Mouse (Mus musculus): Measurements from ENCODE around the gene Prkcd. TPM values are rescaled to one million over a fixed set of nuclear protein-coding genes. Genes with fewer than 3 reads are reported as not detected.

Prkcd gene
- polyA plus RNA-seq, 1 experiment from 2014 or later: 63.5 TPM

- ATAC-seq (ENCODE audit: insufficient number of reproducible peaks, low FRiP score, low TSS enrichment, low read depth): no peak
- H3K9me3 ChIP-seq (replicated peaks): no peaks in the 10 kb centered on the region
- no peaks in the 10 kb centered on the region for H3K27me3 ChIP-seq
- H3K9ac ChIP-seq: no peak overlapping the region
- 76% methylated on average over 7 of the region's 7 CpGs for WGBS
- H3K4me2 ChIP-seq (replicated peaks): no peak overlapping the region
- H3K27ac ChIP-seq (replicated peaks): no peak overlapping the region
- H3K36me3 ChIP-seq: 0 out of 2 replicates have a peak, but pooled peaks cover 4% of the 10 kb centered on the region
- no peak overlapping the region for H3K4me3 ChIP-seq (replicated peaks)
- peaks cover 32% of the 10 kb centered on the region for H3K4me1 ChIP-seq
These were observed 5.9 kb downstream of the Prkcd start for GRCm38 (mm10) chr14:30619982-30620578.

GRCm38 (mm10) chr14:30618746-30619275 lies 7.2 kb downstream of the Prkcd start:
- Histone ChIP-seq H3K27ac (replicated peaks) (no peak overlapping the region), H3K36me3 (0 out of 2 replicates have a peak, but pooled peaks cover 4% of the 10 kb centered on the region), H3K27me3 (no peaks in the 10 kb centered on the region), H3K4me3 (replicated peaks) (no peak overlapping the region), H3K4me2 (replicated peaks) (no peak overlapping the region), H3K4me1 (peaks cover 28% of the 10 kb centered on the region; the same call in 1 of the 2 replicates), H3K9me3 (replicated peaks) (no peaks in the 10 kb centered on the region), H3K9ac (no peak overlapping the region)
- no peak for ATAC-seq (ENCODE audit: insufficient number of reproducible peaks, low FRiP score, low TSS enrichment, low read depth)
- WGBS: 89% methylated on average over 2 of the region's 2 CpGs

GRCm38 (mm10) chr14:30616751-30617150 lies 9.3 kb downstream of the Prkcd start:
- 0 out of 2 replicates have a peak, but pooled peaks cover 4% of the 10 kb centered on the region for H3K36me3 ChIP-seq
- WGBS: 41% methylated on average over 2 of the region's 2 CpGs
- H3K27ac ChIP-seq (replicated peaks): no peak overlapping the region
- no peak for ATAC-seq (ENCODE audit: insufficient number of reproducible peaks, low FRiP score, low TSS enrichment, low read depth)
- H3K4me2 ChIP-seq (replicated peaks): no peak overlapping the region
- no peak overlapping the region for H3K4me3 ChIP-seq (replicated peaks)
- H3K9me3 ChIP-seq (replicated peaks): no peaks in the 10 kb centered on the region
- H3K9ac ChIP-seq: no peak overlapping the region
- H3K4me1 ChIP-seq: peaks cover 24% of the 10 kb centered on the region
- no peaks in the 10 kb centered on the region for H3K27me3 ChIP-seq

- H3K4me3 ChIP-seq (replicated peaks): no peak overlapping the region
- H3K9me3 ChIP-seq (replicated peaks): no peaks in the 10 kb centered on the region
- H3K4me2 ChIP-seq (replicated peaks): no peak overlapping the region
- H3K27ac ChIP-seq (replicated peaks): no peak overlapping the region
- H3K9ac ChIP-seq: no peak overlapping the region
- WGBS: 75% methylated on average over 2 of the region's 2 CpGs
- H3K27me3 ChIP-seq: no peaks in the 10 kb centered on the region
- no peak for ATAC-seq (ENCODE audit: insufficient number of reproducible peaks, low FRiP score, low TSS enrichment, low read depth)
- peaks cover 26% of the 10 kb centered on the region for H3K4me1 ChIP-seq
- H3K36me3 ChIP-seq: peaks cover 16% of the 10 kb centered on the region; the same call in 1 of the 2 replicates
These were observed 12.9 kb downstream of the Prkcd start for GRCm38 (mm10) chr14:30612962-30613715.

- H3K4me3 ChIP-seq (replicated peaks): no peak overlapping the region
- WGBS: 25% methylated on average over 7 of the region's 7 CpGs
- ATAC-seq (ENCODE audit: insufficient number of reproducible peaks, low FRiP score, low TSS enrichment, low read depth): no peak
These were observed 13.5 kb downstream of the Prkcd start for GRCm38 (mm10) chr14:30612523-30612922.

GRCm38 (mm10) chr14:30610940-30611339 lies 15.1 kb downstream of the Prkcd start:
- 86% methylated on average over 3 of the region's 3 CpGs for WGBS
- Histone ChIP-seq H3K4me3 (replicated peaks) (no peak overlapping the region), H3K27me3 (no peaks in the 10 kb centered on the region), H3K9ac (no peak overlapping the region), H3K36me3 (peaks cover 19% of the 10 kb centered on the region; the same call in 1 of the 2 replicates), H3K9me3 (replicated peaks) (no peaks in the 10 kb centered on the region), H3K4me2 (replicated peaks) (no peak overlapping the region), H3K27ac (replicated peaks) (no peak overlapping the region), H3K4me1 (peaks cover 26% of the 10 kb centered on the region)
- no peak for ATAC-seq (ENCODE audit: insufficient number of reproducible peaks, low FRiP score, low TSS enrichment, low read depth)

More at GRCm38 (mm10) chr14:30612523-30612922, 13.5 kb downstream of the Prkcd start:
- no peak overlapping the region for H3K4me2 ChIP-seq (replicated peaks)
- peaks cover 30% of the 10 kb centered on the region for H3K4me1 ChIP-seq
- no peak overlapping the region for H3K27ac ChIP-seq (replicated peaks)
- peaks cover 19% of the 10 kb centered on the region; the same call in 1 of the 2 replicates for H3K36me3 ChIP-seq
- H3K9ac ChIP-seq: no peak overlapping the region
- no peaks in the 10 kb centered on the region for H3K9me3 ChIP-seq (replicated peaks)
- H3K27me3 ChIP-seq: no peaks in the 10 kb centered on the region

- ATAC-seq (ENCODE audit: insufficient number of reproducible peaks, low FRiP score, low TSS enrichment, low read depth): no peak
- H3K4me3 ChIP-seq (replicated peaks): no peak overlapping the region
- no peaks in the 10 kb centered on the region for H3K27me3 ChIP-seq
- no peak overlapping the region for H3K4me2 ChIP-seq (replicated peaks)
- H3K27ac ChIP-seq (replicated peaks): no peak overlapping the region
- H3K9me3 ChIP-seq (replicated peaks): no peaks in the 10 kb centered on the region
- H3K36me3 ChIP-seq: peaks cover 19% of the 10 kb centered on the region; the same call in 1 of the 2 replicates
- no peak overlapping the region for H3K9ac ChIP-seq
- H3K4me1 ChIP-seq: peaks cover 25% of the 10 kb centered on the region
- 67% methylated on average over 2 of the region's 2 CpGs for WGBS
These were observed 15.7 kb downstream of the Prkcd start for GRCm38 (mm10) chr14:30610304-30610703.

- Histone ChIP-seq H3K9ac (no peak overlapping the region), H3K36me3 (peaks cover 24% of the 10 kb centered on the region; the same call in 1 of the 2 replicates), H3K4me1 (peaks cover 17% of the 10 kb centered on the region; the same call in 1 of the 2 replicates), H3K27ac (replicated peaks) (no peak overlapping the region), H3K4me3 (replicated peaks) (no peak overlapping the region), H3K9me3 (replicated peaks) (no peaks in the 10 kb centered on the region), H3K4me2 (replicated peaks) (no peak overlapping the region), H3K27me3 (no peaks in the 10 kb centered on the region)
- no peak for ATAC-seq (ENCODE audit: insufficient number of reproducible peaks, low FRiP score, low TSS enrichment, low read depth)
- 91% methylated on average over 3 of the region's 3 CpGs for WGBS
These were observed 16.5 kb downstream of the Prkcd start for GRCm38 (mm10) chr14:30609499-30609898.

GRCm38 (mm10) chr14:30608176-30608575 lies 17.8 kb downstream of the Prkcd start:
- no peak for ATAC-seq (ENCODE audit: insufficient number of reproducible peaks, low FRiP score, low TSS enrichment, low read depth)
- Histone ChIP-seq H3K36me3 (peaks cover 34% of the 10 kb centered on the region), H3K27me3 (no peaks in the 10 kb centered on the region), H3K9ac (no peak overlapping the region), H3K4me1 (peaks cover 15% of the 10 kb centered on the region; the same call in 1 of the 2 replicates), H3K4me3 (replicated peaks) (no peak overlapping the region), H3K9me3 (replicated peaks) (no peaks in the 10 kb centered on the region), H3K4me2 (replicated peaks) (no peak overlapping the region), H3K27ac (replicated peaks) (no peak overlapping the region)
- 70% methylated on average over 6 of the region's 6 CpGs for WGBS

- WGBS: 74% methylated on average over 4 of the region's 4 CpGs
- ATAC-seq (ENCODE audit: insufficient number of reproducible peaks, low FRiP score, low TSS enrichment, low read depth): no peak; the same call in 1 of the 2 replicates
- peaks cover 35% of the 10 kb centered on the region for H3K36me3 ChIP-seq
These were observed 18.3 kb downstream of the Prkcd start for GRCm38 (mm10) chr14:30607696-30608095.

GRCm38 (mm10) chr14:30606817-30607216 lies 19.2 kb downstream of the Prkcd start:
- no peak for ATAC-seq (ENCODE audit: insufficient number of reproducible peaks, low FRiP score, low TSS enrichment, low read depth)
- 78% methylated on average over 5 of the region's 5 CpGs for WGBS
- Histone ChIP-seq H3K4me1 (0 out of 2 replicates have a peak, but pooled peaks cover 8% of the 10 kb centered on the region), H3K36me3 (peaks cover 44% of the 10 kb centered on the region), H3K4me2 (replicated peaks) (no peak overlapping the region), H3K4me3 (replicated peaks) (no peak overlapping the region), H3K27ac (replicated peaks) (no peak overlapping the region), H3K9ac (no peak overlapping the region), H3K27me3 (no peaks in the 10 kb centered on the region), H3K9me3 (replicated peaks) (no peaks in the 10 kb centered on the region)

More at GRCm38 (mm10) chr14:30607696-30608095, 18.3 kb downstream of the Prkcd start:
- no peak overlapping the region for H3K4me3 ChIP-seq (replicated peaks)
- H3K9ac ChIP-seq: no peak overlapping the region
- H3K27ac ChIP-seq (replicated peaks): no peak overlapping the region
- no peaks in the 10 kb centered on the region for H3K9me3 ChIP-seq (replicated peaks)
- H3K27me3 ChIP-seq: no peaks in the 10 kb centered on the region
- no peak overlapping the region for H3K4me2 ChIP-seq (replicated peaks)
- H3K4me1 ChIP-seq: peaks cover 15% of the 10 kb centered on the region; the same call in 1 of the 2 replicates
